Mouse (Mus musculus): ENCODE results near the gene Gm21750.
"Not testable (repeated sequence)": the region's sequence is repeated elsewhere in the genome, so short reads cannot be mapped to it uniquely, and the experiment has no call there.

The Gm21750 gene

DNA sequence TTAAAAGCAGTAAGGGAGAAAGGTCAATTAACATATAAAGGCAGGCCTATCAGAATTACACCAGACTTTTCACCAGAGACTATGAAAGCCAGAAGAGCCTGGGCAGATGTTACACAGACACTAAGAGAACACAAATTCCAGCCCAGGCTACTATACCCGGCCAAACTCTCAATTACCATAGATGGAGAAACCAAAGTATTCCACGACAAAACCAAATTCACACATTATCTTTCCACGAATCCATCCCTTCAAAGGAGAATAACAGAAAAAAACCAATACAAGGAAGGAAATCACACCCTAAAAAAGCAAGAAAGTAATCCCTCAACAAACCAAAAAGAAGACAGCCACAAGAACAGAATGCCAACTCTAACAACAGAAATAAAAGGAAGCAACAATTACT lies at the start of gene Gm21750:
TSS of gene Gm21750 (plus strand) at position 301 of the 400 bp plus-strand sequence.
- DNase-seq (ENCODE audit: low spot score in 2 of 2) = not testable (repeated sequence)

DNA sequence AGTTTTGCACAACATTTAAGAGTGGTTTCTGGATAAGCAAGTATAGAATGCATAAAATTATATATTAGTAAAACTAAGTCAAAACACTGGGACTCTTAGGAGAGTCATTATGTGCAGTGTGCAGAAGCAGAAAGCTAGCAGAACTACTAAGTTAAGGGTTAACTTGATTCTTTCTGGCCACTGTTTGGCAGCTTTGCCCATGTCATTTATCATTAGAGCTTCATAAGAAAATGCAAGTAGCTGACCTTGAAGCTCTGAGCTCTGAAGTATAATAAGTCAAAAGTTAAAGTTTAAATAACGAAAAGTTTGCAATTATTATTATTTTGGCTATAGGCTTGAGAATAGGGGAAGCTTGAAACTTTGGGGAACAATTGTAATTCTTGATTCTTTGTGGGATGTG lies 46.1 kb upstream of the Gm21750 start:
- DNase-seq (ENCODE audit: low spot score in 2 of 2) = not testable (repeated sequence)

DNA sequence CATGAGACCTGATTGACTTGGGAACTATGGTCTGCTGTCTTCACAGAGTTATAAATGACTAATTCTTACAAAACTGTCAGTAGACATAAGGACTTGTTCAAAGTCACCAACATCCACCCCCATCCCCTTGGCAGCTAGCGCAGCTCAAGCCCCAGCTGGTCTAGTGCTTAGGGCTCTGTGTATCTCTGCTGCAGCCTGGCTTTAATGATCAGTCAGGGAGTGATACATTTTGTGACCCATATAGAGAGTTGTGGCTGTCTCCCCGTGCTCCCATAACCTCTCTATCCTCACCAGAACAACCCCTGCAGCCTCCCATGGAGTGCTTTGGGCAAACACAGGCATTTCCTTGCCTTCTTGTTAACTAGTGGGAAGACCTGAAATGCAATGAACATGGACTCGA lies 40.1 kb upstream of the Gm21750 start:
- no peak for DNase-seq (ENCODE audit: low spot score in 2 of 2)

GRCm38 (mm10) chr14:73622988-73623387 lies 38.0 kb upstream of the Gm21750 start:
- DNase-seq (ENCODE audit: low spot score in 2 of 2) = no peak

GRCm38 (mm10) chr14:73625469-73625868 lies 35.6 kb upstream of the Gm21750 start:
- DNase-seq (ENCODE audit: low spot score in 2 of 2) = no peak

DNA sequence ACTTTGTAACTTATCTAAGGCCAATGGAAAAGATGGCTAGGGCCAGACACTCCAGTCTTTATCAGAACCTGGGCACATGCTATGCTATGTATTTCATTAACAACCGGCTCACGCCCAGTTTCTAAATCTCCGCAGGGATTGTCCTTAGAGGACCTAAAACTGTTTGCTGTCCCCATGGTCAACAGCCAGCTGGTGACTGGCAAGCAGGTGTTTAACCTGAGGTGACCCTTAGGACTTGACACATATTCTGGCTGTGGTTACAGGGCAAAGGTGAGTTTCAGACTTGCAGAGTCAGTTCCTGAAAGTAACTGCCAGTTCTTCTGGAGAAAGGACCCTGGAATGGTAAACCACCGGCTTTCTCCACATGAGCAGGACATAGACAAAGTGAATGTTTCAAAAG lies 29.5 kb upstream of the Gm21750 start:
- no peak for DNase-seq (ENCODE audit: low spot score in 2 of 2)

- DNase-seq (ENCODE audit: low spot score in 2 of 2) = peak in 1 of 2 experiments; percentile 11
These were observed 28.3 kb upstream of the Gm21750 start for GRCm38 (mm10) chr14:73632648-73633263.

DNA sequence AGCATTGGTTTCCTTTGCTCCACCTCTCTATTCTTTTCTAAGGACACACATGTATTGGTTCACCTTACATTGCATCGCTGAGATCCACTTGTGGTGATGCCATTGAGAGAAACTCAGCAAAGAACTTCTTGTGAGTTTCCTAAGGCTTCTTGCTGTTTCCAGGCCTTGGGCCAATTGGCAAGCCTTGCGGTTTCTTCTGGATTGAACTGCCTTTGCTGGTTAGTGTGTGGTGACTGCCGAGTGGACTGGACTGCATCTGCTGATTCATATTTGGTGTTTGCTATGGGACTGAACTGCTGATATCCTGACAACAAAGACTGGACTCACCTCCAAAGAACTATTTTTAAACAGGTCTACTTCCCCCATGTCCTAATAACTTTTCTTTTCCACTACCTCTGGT lies 26.7 kb upstream of the Gm21750 start:
- DNase-seq (ENCODE audit: low spot score in 2 of 2) = no peak

DNA sequence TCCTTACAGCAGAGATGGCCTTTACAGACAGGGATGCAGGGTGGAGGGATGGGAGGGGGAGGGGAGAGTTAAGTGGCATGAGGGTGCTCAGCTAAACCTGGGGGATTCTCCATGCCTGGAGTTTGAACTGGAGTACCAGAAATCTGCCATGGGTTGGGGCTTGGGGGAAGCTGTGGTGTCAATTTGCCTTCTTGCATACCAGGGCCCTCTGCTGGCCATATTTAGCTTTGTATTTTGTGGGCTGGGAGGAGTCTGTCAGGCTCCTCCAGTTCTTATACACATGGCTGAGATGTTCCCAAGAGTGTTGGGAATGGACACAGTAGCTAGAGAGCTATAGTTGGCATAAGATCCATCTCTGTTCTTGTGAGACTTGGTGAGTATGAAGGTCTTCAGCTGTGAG lies 23.6 kb upstream of the Gm21750 start:
- no peak for DNase-seq (ENCODE audit: low spot score in 2 of 2)

DNA sequence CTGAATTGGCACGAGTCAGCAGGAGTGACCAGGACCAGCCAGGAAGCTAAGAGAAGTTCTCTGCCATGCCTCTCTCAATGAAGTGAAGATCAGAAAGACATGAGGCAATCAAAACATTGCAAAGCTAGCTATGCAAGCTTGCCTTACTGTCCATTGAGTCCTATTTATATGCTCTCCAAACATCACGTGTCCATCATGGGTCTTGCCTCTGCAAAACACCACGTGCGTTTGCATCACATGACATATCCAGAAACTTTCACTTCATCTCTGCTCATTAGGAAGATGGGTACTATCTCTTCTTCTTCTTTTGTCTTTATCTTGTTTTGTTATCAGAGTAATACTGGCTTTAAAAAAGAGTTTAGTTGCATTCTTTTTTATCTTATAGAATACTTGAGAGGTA lies 10.8 kb upstream of the Gm21750 start:
- DNase-seq (ENCODE audit: low spot score in 2 of 2) = no peak

GRCm38 (mm10) chr14:73670091-73670490 lies 9.1 kb downstream of the Gm21750 start:
- no peak for DNase-seq (ENCODE audit: low spot score in 2 of 2)

DNA sequence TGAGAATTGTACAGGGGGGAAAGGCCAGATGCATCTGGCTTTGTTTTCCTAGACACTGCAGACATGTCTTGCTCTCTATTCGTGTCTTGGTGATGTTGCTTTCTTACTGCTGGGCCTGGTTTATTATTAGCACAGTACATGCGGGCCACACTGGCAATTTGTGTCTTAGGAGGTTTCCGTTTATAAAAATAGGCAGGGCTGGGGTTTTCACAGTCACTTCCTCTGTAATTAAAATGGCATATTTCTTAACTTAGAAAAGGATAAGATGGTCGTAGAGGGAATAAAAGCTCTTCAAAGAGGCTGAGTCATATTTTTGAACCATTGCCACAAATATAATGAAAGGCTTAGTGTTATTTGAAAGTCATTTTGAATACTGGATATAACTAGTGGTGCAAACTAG lies 26.7 kb downstream of the Gm21750 start:
- DNase-seq (ENCODE audit: low spot score in 2 of 2) = no peak

- no peak for DNase-seq (ENCODE audit: low spot score in 2 of 2)
These were observed 27.4 kb downstream of the Gm21750 start for GRCm38 (mm10) chr14:73688427-73688826.

- DNase-seq (ENCODE audit: low spot score in 2 of 2) = no peak
These were observed 39.2 kb downstream of the Gm21750 start for GRCm38 (mm10) chr14:73700256-73700655.

GRCm38 (mm10) chr14:73709412-73710110 lies 48.5 kb downstream of the Gm21750 start:
- peak; percentile 16 to 23 for DNase-seq (ENCODE audit: low spot score in 2 of 2)

All from frontal cortex, postnatal 25 days (tissue).